Mouse (Mus musculus) myocyte (in vitro differentiated cells): ENCODE data around the gene Gdpd5. TPM values are rescaled to one million over a fixed set of nuclear protein-coding genes. Genes with fewer than 3 reads are reported as not detected.
A peak's percentile ranks its signal among the peaks of the same experiment; 100 is the strongest.

ENCODE experiments used
- H3K27me3 ChIP-seq: one replicate; pipeline ENCODE4 v1.6.1; 2011; ENCODE audit not compliant: control insufficient read depth, insufficient read depth, insufficient read length
- H3K36me3 ChIP-seq: one replicate; pipeline ENCODE4 v1.6.1; 2011; ENCODE audit not compliant: control insufficient read depth, insufficient read depth
- H3K4me2 ChIP-seq: one replicate; pipeline ENCODE4 v1.6.1; 2011; ENCODE audit warnings: low read depth, control low read depth
- H3K4me3 ChIP-seq: one replicate; pipeline ENCODE4 v1.5.1; 2011; ENCODE audit warnings: mild to moderate bottlenecking, control low read depth, moderate library complexity
- H3K79me2 ChIP-seq: one replicate; pipeline ENCODE4 v1.6.1; 2011; ENCODE audit not compliant: control insufficient read depth, insufficient read depth
- H3ac ChIP-seq: one replicate; pipeline ENCODE4 v1.6.1; 2011; ENCODE audit not compliant: control insufficient read depth, insufficient read length
- CEBPB ChIP-seq: IDR thresholded peaks from 2 replicates; pipeline ENCODE4 v1.6.1; 2011; ENCODE audit warnings: mild to moderate bottlenecking, moderate library complexity; ENCODE audit not compliant: poor library complexity, insufficient read depth, severe bottlenecking
- E2F4 ChIP-seq: IDR thresholded peaks from one replicate; pipeline ENCODE4 v1.6.1; 2011; ENCODE audit warnings: mild to moderate bottlenecking, control low read depth, moderate library complexity; ENCODE audit not compliant: insufficient read depth
- MAX ChIP-seq: IDR thresholded peaks from one replicate; pipeline ENCODE4 v1.6.1; 2011; ENCODE audit warnings: low read depth, mild to moderate bottlenecking, control low read depth
- MYOD1 ChIP-seq, 3 experiments: IDR thresholded peaks; one replicate each; pipeline ENCODE4 v1.6.1; 2011; ENCODE audit warnings: control low read depth in 2 of 3, low read depth in 2 of 3, mild to moderate bottlenecking in 2 of 3, moderate library complexity in 1 of 3; ENCODE audit not compliant: insufficient read length in 2 of 3, control insufficient read depth in 1 of 3
- MYOG ChIP-seq, 3 experiments: IDR thresholded peaks; one replicate each; pipeline ENCODE4 v1.6.1; 2011; ENCODE audit warnings: control low read depth in 2 of 3, low read depth in 2 of 3, mild to moderate bottlenecking in 2 of 3; ENCODE audit not compliant: insufficient read length in 2 of 3, control insufficient read depth in 1 of 3, insufficient read depth in 1 of 3
- POLR2A ChIP-seq: IDR thresholded peaks from one replicate; pipeline ENCODE4 v1.6.1; 2011; ENCODE audit warnings: low read depth, mild to moderate bottlenecking, control low read depth, moderate library complexity; ENCODE audit not compliant: insufficient read length
- POLR2AphosphoS2 ChIP-seq: IDR thresholded peaks from one replicate; pipeline ENCODE4 v1.6.1; 2011; ENCODE audit warnings: low read depth, control low read depth; ENCODE audit not compliant: insufficient read length
- REST ChIP-seq: IDR thresholded peaks from one replicate; pipeline ENCODE4 v1.6.1; 2011; ENCODE audit warnings: mild to moderate bottlenecking, control low read depth, moderate library complexity; ENCODE audit not compliant: insufficient read depth, insufficient read length
- SRF ChIP-seq: IDR thresholded peaks from one replicate; pipeline ENCODE4 v1.6.1; 2011; ENCODE audit warnings: low read depth; ENCODE audit not compliant: control insufficient read depth, insufficient read length
- TCF12 ChIP-seq: IDR thresholded peaks from one replicate; pipeline ENCODE4 v1.6.1; 2011; ENCODE audit warnings: mild to moderate bottlenecking, control low read depth; ENCODE audit not compliant: poor library complexity, insufficient read depth, severe bottlenecking
- TCF3 ChIP-seq: IDR thresholded peaks from one replicate; pipeline ENCODE4 v1.6.1; 2011; ENCODE audit warnings: low read depth, control low read depth; ENCODE audit not compliant: insufficient read length
- USF1 ChIP-seq: IDR thresholded peaks from one replicate; pipeline ENCODE4 v1.6.1; 2011; ENCODE audit warnings: low read depth, mild to moderate bottlenecking, control low read depth, moderate library complexity
- polyA plus RNA-seq: library from polyadenylated mRNA; unstranded; fragments of >200 nt; fragmentation: generic; extraction: Trizol; gene quantifications from one replicate; pipeline ENCODE4 v1.2.1, GENCODE M21; 2012; ENCODE audit warnings: missing spikeins

Gene Gdpd5
- polyA plus RNA-seq, 1 experiment, result 9.5 TPM

GRCm38 (mm10) chr7:99355731-99356131 lies 25.5 kb upstream of the Gdpd5 start:
- TF ChIP-seq POLR2A (peak; percentile 56), POLR2AphosphoS2 (peak; percentile 61), TCF12 (no peak), MYOG (IDR thresholded peaks at IDR 0.05; ENCODE audit: control insufficient read depth in 1 of 3, insufficient read depth in 1 of 3, insufficient read length in 2 of 3, low read depth in 2 of 3) (no peak), USF1 (no peak), MAX (no peak), MYOD1 (IDR thresholded peaks at IDR 0.05; ENCODE audit: control insufficient read depth in 1 of 3, insufficient read length in 2 of 3, low read depth in 2 of 3) (no peak), E2F4 (no peak), SRF (no peak), TCF3 (no peak), CEBPB (no peak), REST (no peak)
- H3K79me2 ChIP-seq, result peaks cover 22% of the 10 kb centered on the region
- no peaks in the 10 kb centered on the region for H3K27me3 ChIP-seq
- peaks cover 3% of the 10 kb centered on the region for H3K36me3 ChIP-seq
- peak overlapping the region; percentile 28 for H3K4me3 ChIP-seq
- peak overlapping the region; percentile 15 for H3ac ChIP-seq
- peak overlapping the region; percentile 100 for H3K4me2 ChIP-seq

- H3K4me3 ChIP-seq, result peak overlapping the region; percentile 28
- peaks cover 15% of the 10 kb centered on the region for H3K79me2 ChIP-seq
- no peaks in the 10 kb centered on the region for H3K36me3 ChIP-seq
- peak overlapping the region; percentile 100 for H3K4me2 ChIP-seq
- H3K27me3 ChIP-seq, result no peaks in the 10 kb centered on the region
- peak overlapping the region; percentile 15 for H3ac ChIP-seq
- TF ChIP-seq SRF (peak; percentile 23), CEBPB (peak; percentile 67), REST (no peak), MYOG (IDR thresholded peaks at IDR 0.05; ENCODE audit: control insufficient read depth in 1 of 3, insufficient read depth in 1 of 3, insufficient read length in 2 of 3, low read depth in 2 of 3) (peak in 1 of 3 experiments; percentile 62)
Measured at GRCm38 (mm10) chr7:99356244-99356930, 24.8 kb upstream of the Gdpd5 start.

- no peak overlapping the region for H3ac ChIP-seq
- no peaks in the 10 kb centered on the region for H3K36me3 ChIP-seq
- H3K4me3 ChIP-seq, result no peak overlapping the region
- TF ChIP-seq MYOG (IDR thresholded peaks at IDR 0.05; ENCODE audit: control insufficient read depth in 1 of 3, insufficient read depth in 1 of 3, insufficient read length in 2 of 3, low read depth in 2 of 3) (no peak), POLR2A (no peak), MAX (no peak), SRF (no peak), USF1 (no peak), TCF12 (no peak), TCF3 (no peak), CEBPB (no peak), REST (no peak), E2F4 (no peak), POLR2AphosphoS2 (no peak), MYOD1 (IDR thresholded peaks at IDR 0.05; ENCODE audit: control insufficient read depth in 1 of 3, insufficient read length in 2 of 3, low read depth in 2 of 3) (no peak)
- H3K4me2 ChIP-seq, result peak overlapping the region; percentile 100
- peaks cover 7% of the 10 kb centered on the region for H3K79me2 ChIP-seq
- H3K27me3 ChIP-seq, result no peaks in the 10 kb centered on the region
Measured at GRCm38 (mm10) chr7:99357201-99357600, 24.0 kb upstream of the Gdpd5 start.

- no peak overlapping the region for H3K4me2 ChIP-seq
- TF ChIP-seq E2F4 (no peak), USF1 (no peak), MYOD1 (IDR thresholded peaks at IDR 0.05; ENCODE audit: control insufficient read depth in 1 of 3, insufficient read length in 2 of 3, low read depth in 2 of 3) (no peak), MYOG (IDR thresholded peaks at IDR 0.05; ENCODE audit: control insufficient read depth in 1 of 3, insufficient read depth in 1 of 3, insufficient read length in 2 of 3, low read depth in 2 of 3) (no peak), REST (no peak), MAX (no peak), CEBPB (no peak), TCF12 (no peak), SRF (no peak), TCF3 (no peak), POLR2A (no peak), POLR2AphosphoS2 (no peak)
Measured at GRCm38 (mm10) chr7:99358371-99358770, 22.8 kb upstream of the Gdpd5 start.

More at GRCm38 (mm10) chr7:99358371-99358770, 22.8 kb upstream of the Gdpd5 start:
- Histone ChIP-seq H3ac (no peak overlapping the region), H3K4me3 (no peak overlapping the region), H3K79me2 (no peaks in the 10 kb centered on the region), H3K27me3 (no peaks in the 10 kb centered on the region), H3K36me3 (no peaks in the 10 kb centered on the region)
